Mouse (Mus musculus): ENCODE measurements around the gene Map4k5. TPM values are rescaled to one million over a fixed set of nuclear protein-coding genes. Genes with fewer than 3 reads are reported as not detected.

Gene Map4k5
- polyA plus RNA-seq, 1 experiment from 2014 or later: 42.6 TPM

- Histone ChIP-seq H3K9ac (ENCODE audit: low read length) (no peak overlapping the region), H3K9me3 (ENCODE audit: control insufficient read depth, low read length) (no peaks in the 10 kb centered on the region), H3K4me1 (ENCODE audit: control insufficient read depth in 2 of 2, insufficient read depth in 2 of 2, low read length in 2 of 2) (peaks cover 0 to 13% of the 10 kb centered on the region in 2 experiments; a peak in 3 of 4 replicates), H3K4me2 (ENCODE audit: low read length) (no peak overlapping the region), H3K4me3 (ENCODE audit: control insufficient read depth in 1 of 2, insufficient read depth in 1 of 2, low read depth in 1 of 2, low read length in 2 of 2) (no peak overlapping the region), H3K27me3 (ENCODE audit: control insufficient read depth, insufficient read depth, low read length) (no peaks in the 10 kb centered on the region), H3K36me3 (ENCODE audit: control insufficient read depth, insufficient read depth, low read length) (peaks cover 21% of the 10 kb centered on the region), H3K27ac (replicated peaks in 1 of 2; ENCODE audit: control insufficient read depth in 1 of 2, insufficient read depth in 1 of 2, low read depth in 2 of 2, low read length in 2 of 2) (no peak overlapping the region)
- WGBS: 95% methylated on average over 5 of the region's 5 CpGs
- no peak for ATAC-seq (ENCODE audit: insufficient number of reproducible peaks, insufficient read depth, low FRiP score, low read depth)
These were observed 21.4 kb downstream of the Map4k5 start for GRCm38 (mm10) chr12:69871632-69872031.

GRCm38 (mm10) chr12:69867338-69867737, 25.7 kb downstream of the Map4k5 start:
- 80% methylated on average over 5 of the region's 5 CpGs for WGBS
- H3K9ac ChIP-seq (ENCODE audit: low read length): no peak overlapping the region

GRCm38 (mm10) chr12:69864164-69864692, 28.8 kb downstream of the Map4k5 start:
- Histone ChIP-seq H3K27ac (replicated peaks in 1 of 2; ENCODE audit: control insufficient read depth in 1 of 2, insufficient read depth in 1 of 2, low read depth in 2 of 2, low read length in 2 of 2) (no peak overlapping the region), H3K9me3 (ENCODE audit: control insufficient read depth, low read length) (no peaks in the 10 kb centered on the region), H3K4me1 (ENCODE audit: control insufficient read depth in 2 of 2, insufficient read depth in 2 of 2, low read length in 2 of 2) (peaks cover 3 to 22% of the 10 kb centered on the region in 2 experiments; a peak in 2 of 4 replicates), H3K4me2 (ENCODE audit: low read length) (no peak overlapping the region), H3K27me3 (ENCODE audit: control insufficient read depth, insufficient read depth, low read length) (no peaks in the 10 kb centered on the region), H3K36me3 (ENCODE audit: control insufficient read depth, insufficient read depth, low read length) (peaks cover 15% of the 10 kb centered on the region), H3K4me3 (ENCODE audit: control insufficient read depth in 1 of 2, insufficient read depth in 1 of 2, low read depth in 1 of 2, low read length in 2 of 2) (no peak overlapping the region), H3K9ac (ENCODE audit: low read length) (no peak overlapping the region)
- WGBS: 54% methylated on average over 4 of the region's 4 CpGs
- ATAC-seq (ENCODE audit: insufficient number of reproducible peaks, insufficient read depth, low FRiP score, low read depth): no peak

More at GRCm38 (mm10) chr12:69867338-69867737, 25.7 kb downstream of the Map4k5 start:
- H3K4me1 ChIP-seq (ENCODE audit: control insufficient read depth in 2 of 2, insufficient read depth in 2 of 2, low read length in 2 of 2): peaks cover 3 to 13% of the 10 kb centered on the region in 2 experiments; a peak in 2 of 4 replicates
- no peaks in the 10 kb centered on the region for H3K27me3 ChIP-seq (ENCODE audit: control insufficient read depth, insufficient read depth, low read length)
- H3K36me3 ChIP-seq (ENCODE audit: control insufficient read depth, insufficient read depth, low read length): peaks cover 29% of the 10 kb centered on the region
- H3K4me2 ChIP-seq (ENCODE audit: low read length): no peak overlapping the region
- no peak for ATAC-seq (ENCODE audit: insufficient number of reproducible peaks, insufficient read depth, low FRiP score, low read depth)
- H3K4me3 ChIP-seq (ENCODE audit: control insufficient read depth in 1 of 2, insufficient read depth in 1 of 2, low read depth in 1 of 2, low read length in 2 of 2): no peak overlapping the region
- H3K27ac ChIP-seq (replicated peaks in 1 of 2; ENCODE audit: control insufficient read depth in 1 of 2, insufficient read depth in 1 of 2, low read depth in 2 of 2, low read length in 2 of 2): no peak overlapping the region
- no peaks in the 10 kb centered on the region for H3K9me3 ChIP-seq (ENCODE audit: control insufficient read depth, low read length)

GRCm38 (mm10) chr12:69863505-69863904, 29.5 kb downstream of the Map4k5 start:
- 82% methylated on average over 5 of the region's 5 CpGs for WGBS
- Histone ChIP-seq H3K27ac (replicated peaks in 1 of 2; ENCODE audit: control insufficient read depth in 1 of 2, insufficient read depth in 1 of 2, low read depth in 2 of 2, low read length in 2 of 2) (no peak overlapping the region), H3K9me3 (ENCODE audit: control insufficient read depth, low read length) (no peaks in the 10 kb centered on the region), H3K4me2 (ENCODE audit: low read length) (no peak overlapping the region), H3K4me3 (ENCODE audit: control insufficient read depth in 1 of 2, insufficient read depth in 1 of 2, low read depth in 1 of 2, low read length in 2 of 2) (no peak overlapping the region), H3K27me3 (ENCODE audit: control insufficient read depth, insufficient read depth, low read length) (no peaks in the 10 kb centered on the region), H3K9ac (ENCODE audit: low read length) (no peak overlapping the region), H3K36me3 (ENCODE audit: control insufficient read depth, insufficient read depth, low read length) (peaks cover 15% of the 10 kb centered on the region), H3K4me1 (ENCODE audit: control insufficient read depth in 2 of 2, insufficient read depth in 2 of 2, low read length in 2 of 2) (peaks cover 3 to 28% of the 10 kb centered on the region in 2 experiments; a peak in 3 of 4 replicates)
- ATAC-seq (ENCODE audit: insufficient number of reproducible peaks, insufficient read depth, low FRiP score, low read depth): no peak

- Histone ChIP-seq H3K36me3 (ENCODE audit: control insufficient read depth, insufficient read depth, low read length) (peaks cover 19% of the 10 kb centered on the region), H3K4me3 (ENCODE audit: control insufficient read depth in 1 of 2, insufficient read depth in 1 of 2, low read depth in 1 of 2, low read length in 2 of 2) (no peak overlapping the region), H3K27ac (replicated peaks in 1 of 2; ENCODE audit: control insufficient read depth in 1 of 2, insufficient read depth in 1 of 2, low read depth in 2 of 2, low read length in 2 of 2) (peak overlapping the region in 1 of 2 experiments; percentile 35; a peak in 2 of 4 replicates), H3K27me3 (ENCODE audit: control insufficient read depth, insufficient read depth, low read length) (no peaks in the 10 kb centered on the region), H3K4me2 (ENCODE audit: low read length) (no peak overlapping the region), H3K4me1 (ENCODE audit: control insufficient read depth in 2 of 2, insufficient read depth in 2 of 2, low read length in 2 of 2) (peaks cover 0 to 17% of the 10 kb centered on the region in 2 experiments; a peak in 3 of 4 replicates), H3K9me3 (ENCODE audit: control insufficient read depth, low read length) (no peaks in the 10 kb centered on the region), H3K9ac (ENCODE audit: low read length) (no peak overlapping the region)
- no peak for ATAC-seq (ENCODE audit: insufficient number of reproducible peaks, insufficient read depth, low FRiP score, low read depth)
- WGBS: 15% methylated on average over 4 of the region's 4 CpGs
These were observed 34.2 kb downstream of the Map4k5 start for GRCm38 (mm10) chr12:69858847-69859246.

- no peak overlapping the region for H3K4me2 ChIP-seq (ENCODE audit: low read length)
- no peak overlapping the region for H3K9ac ChIP-seq (ENCODE audit: low read length)
- no peak for ATAC-seq (ENCODE audit: insufficient number of reproducible peaks, insufficient read depth, low FRiP score, low read depth)
- H3K27me3 ChIP-seq (ENCODE audit: control insufficient read depth, insufficient read depth, low read length): no peaks in the 10 kb centered on the region
- H3K9me3 ChIP-seq (ENCODE audit: control insufficient read depth, low read length): no peaks in the 10 kb centered on the region
- H3K4me1 ChIP-seq (ENCODE audit: control insufficient read depth in 2 of 2, insufficient read depth in 2 of 2, low read length in 2 of 2): peaks cover 0 to 17% of the 10 kb centered on the region in 2 experiments; a peak in 2 of 4 replicates
- no peak overlapping the region for H3K27ac ChIP-seq (replicated peaks in 1 of 2; ENCODE audit: control insufficient read depth in 1 of 2, insufficient read depth in 1 of 2, low read depth in 2 of 2, low read length in 2 of 2)
- H3K36me3 ChIP-seq (ENCODE audit: control insufficient read depth, insufficient read depth, low read length): peaks cover 24% of the 10 kb centered on the region
- no peak overlapping the region for H3K4me3 ChIP-seq (ENCODE audit: control insufficient read depth in 1 of 2, insufficient read depth in 1 of 2, low read depth in 1 of 2, low read length in 2 of 2)
- WGBS: 90% methylated on average over 2 of the region's 2 CpGs
These were observed 35.4 kb downstream of the Map4k5 start for GRCm38 (mm10) chr12:69857597-69857996.

GRCm38 (mm10) chr12:69856398-69856797, 36.6 kb downstream of the Map4k5 start:
- H3K27me3 ChIP-seq (ENCODE audit: control insufficient read depth, insufficient read depth, low read length): no peaks in the 10 kb centered on the region
- H3K9ac ChIP-seq (ENCODE audit: low read length): no peak overlapping the region
- H3K4me3 ChIP-seq (ENCODE audit: control insufficient read depth in 1 of 2, insufficient read depth in 1 of 2, low read depth in 1 of 2, low read length in 2 of 2): no peak overlapping the region
- no peaks in the 10 kb centered on the region for H3K9me3 ChIP-seq (ENCODE audit: control insufficient read depth, low read length)
- H3K4me2 ChIP-seq (ENCODE audit: low read length): no peak overlapping the region
- ATAC-seq (ENCODE audit: insufficient number of reproducible peaks, insufficient read depth, low FRiP score, low read depth): no peak
- H3K4me1 ChIP-seq (ENCODE audit: control insufficient read depth in 2 of 2, insufficient read depth in 2 of 2, low read length in 2 of 2): peaks cover 0 to 17% of the 10 kb centered on the region in 2 experiments; a peak in 2 of 4 replicates
- H3K27ac ChIP-seq (replicated peaks in 1 of 2; ENCODE audit: control insufficient read depth in 1 of 2, insufficient read depth in 1 of 2, low read depth in 2 of 2, low read length in 2 of 2): no peak overlapping the region
- WGBS: 91% methylated on average over 10 of the region's 10 CpGs
- H3K36me3 ChIP-seq (ENCODE audit: control insufficient read depth, insufficient read depth, low read length): peaks cover 35% of the 10 kb centered on the region

All from heart, embryonic 14.5 days (tissue).